15 mouse cellular contexts compared by ENCODE assay signal in the genomic region with DNA sequence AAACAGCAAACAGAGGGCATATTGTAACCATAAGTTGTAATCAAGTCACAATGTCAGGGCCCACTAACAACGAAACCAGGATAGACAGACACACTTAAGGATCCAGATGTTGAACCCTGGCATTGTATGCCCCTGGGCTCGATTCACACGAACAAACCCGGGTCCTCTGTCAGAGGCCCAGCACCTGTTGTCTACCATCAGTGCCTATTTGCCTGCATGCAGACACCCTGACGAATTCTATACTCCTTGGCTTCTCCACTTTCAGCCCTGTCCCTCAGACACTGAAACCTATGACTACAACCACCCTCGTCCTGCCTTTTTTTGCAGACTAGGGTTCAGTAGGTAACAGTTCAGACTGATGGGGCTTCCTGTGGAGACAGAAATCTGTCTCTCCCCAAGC.
DNase-seq lines count a peak whose midpoint lies in the region; ATAC-seq and TF ChIP-seq lines count a peak whose summit lies in the region.
"Had no signal": no experiment of that assay in that cellular context is flagged by ENCODE, and none has a peak within 500 bp of the region (broad histone marks: within the 10 kb centered on the region; RNA-seq: fewer than 3 reads in every experiment).

No protein-coding gene starts in this region.

- H3ac ChIP-seq in C2C12 (ENCODE audit: control insufficient read depth, insufficient read length, low read depth): no peak overlapping the region

- H3K4me1 ChIP-seq in heart, embryonic 10.5 days: peaks cover 20% of the 10 kb centered on the region
- H3K4me1 ChIP-seq in embryonic facial prominence, embryonic 14.5 days (ENCODE audit: control insufficient read depth, insufficient read depth, low read length): 0 out of 2 replicates have a peak, but pooled peaks cover 3% of the 10 kb centered on the region
- H3K4me1 ChIP-seq: hindbrain, embryonic 15.5 days; liver, embryonic 12.5 days; midbrain, embryonic 12.5 days had no signal

- no peaks in the 10 kb centered on the region for H3K9me3 ChIP-seq in heart, embryonic 10.5 days
- H3K9me3 ChIP-seq in embryonic facial prominence, embryonic 14.5 days (ENCODE audit: control insufficient read depth, low read length): no peaks in the 10 kb centered on the region
- H3K9me3 ChIP-seq: embryonic facial prominence, embryonic 13.5 days; hindbrain, embryonic 15.5 days; midbrain, embryonic 12.5 days had no signal

- ATAC-seq in embryonic facial prominence, embryonic 14.5 days (ENCODE audit: low read depth): peak; percentile 30; the same call in 1 of the 2 replicates
- ATAC-seq: liver, embryonic 12.5 days had no signal

- H3K79me2 ChIP-seq in C2C12 (ENCODE audit: control insufficient read depth, insufficient read depth): no peaks in the 10 kb centered on the region

- H3K4me3 ChIP-seq in heart, embryonic 10.5 days: no peak overlapping the region
- no peak overlapping the region for H3K4me3 ChIP-seq in C2C12 (ENCODE audit: insufficient read depth, poor library complexity, severe bottlenecking)
- no peak overlapping the region for H3K4me3 ChIP-seq in embryonic facial prominence, embryonic 14.5 days (ENCODE audit: low read depth, low read length)
- H3K4me3 ChIP-seq: embryonic facial prominence, embryonic 13.5 days; hindbrain, embryonic 15.5 days; liver, embryonic 12.5 days; midbrain, embryonic 12.5 days had no signal

- 0 out of 2 replicates have a peak overlapping the region, but pooled peaks have one; percentile 3 for H3K4me2 ChIP-seq in embryonic facial prominence, embryonic 14.5 days (ENCODE audit: low read depth, low read length)
- H3K4me2 ChIP-seq: embryonic facial prominence, embryonic 13.5 days; hindbrain, embryonic 15.5 days; liver, embryonic 12.5 days; midbrain, embryonic 12.5 days had no signal

- DNase-seq in heart, embryonic 10.5 days (ENCODE audit: low spot score): no peak
- DNase-seq in heart, adult 11 months: no peak
- peak; percentile 36 for DNase-seq in embryonic facial prominence, embryonic 14.5 days (ENCODE audit: low spot score)
- DNase-seq in mesoderm, embryonic 11.5 days (ENCODE audit: low read depth, low spot score): peak; percentile 28
- DNase-seq in right cerebral cortex, postnatal 25 days: no peak
- DNase-seq in lung, postnatal 14 days: no peak
- DNase-seq: adrenal gland, adult 8-10 months; cerebellum, adult 11-12 months had no signal

- 73% methylated on average over 6 of the region's 6 CpGs for WGBS in heart, embryonic 10.5 days
- WGBS in embryonic facial prominence, embryonic 14.5 days: 52% methylated on average over 6 of the region's 6 CpGs

- no peaks in the 10 kb centered on the region for H3K36me3 ChIP-seq in heart, embryonic 10.5 days
- no peaks in the 10 kb centered on the region for H3K36me3 ChIP-seq in C2C12 (ENCODE audit: control insufficient read depth, insufficient read depth)
- H3K36me3 ChIP-seq in embryonic facial prominence, embryonic 14.5 days (ENCODE audit: control insufficient read depth, insufficient read depth, low read length): no peaks in the 10 kb centered on the region
- H3K36me3 ChIP-seq: embryonic facial prominence, embryonic 13.5 days; hindbrain, embryonic 15.5 days; liver, embryonic 12.5 days; midbrain, embryonic 12.5 days had no signal

- H3K9ac ChIP-seq in embryonic facial prominence, embryonic 14.5 days (ENCODE audit: low read depth, low read length): no peak overlapping the region
- H3K9ac ChIP-seq: embryonic facial prominence, embryonic 13.5 days; hindbrain, embryonic 15.5 days; liver, embryonic 12.5 days; midbrain, embryonic 12.5 days had no signal

- 0 out of 2 replicates have a peak, but pooled peaks cover 8% of the 10 kb centered on the region for H3K27me3 ChIP-seq in heart, embryonic 10.5 days (ENCODE audit: insufficient read depth, poor library complexity, severe bottlenecking)
- H3K27me3 ChIP-seq in C2C12 (ENCODE audit: control insufficient read depth, insufficient read depth, insufficient read length): no peaks in the 10 kb centered on the region
- H3K27me3 ChIP-seq in embryonic facial prominence, embryonic 14.5 days (replicated peaks; ENCODE audit: control insufficient read depth, insufficient read depth, low read length): peaks cover 2% of the 10 kb centered on the region; the same call in 1 of the 2 replicates
- H3K27me3 ChIP-seq: liver, embryonic 12.5 days had no signal

- TF ChIP-seq CTCF in C2C12 (IDR thresholded peaks at IDR 0.05; ENCODE audit: control insufficient read depth, insufficient read depth, insufficient read length): no peak

- H3K27ac ChIP-seq in heart, embryonic 10.5 days: peak overlapping the region; percentile 53; the same call in 1 of the 2 replicates
- H3K27ac ChIP-seq in embryonic facial prominence, embryonic 14.5 days (replicated peaks; ENCODE audit: low read depth, low read length): no peak overlapping the region
- H3K27ac ChIP-seq: embryonic facial prominence, embryonic 13.5 days; hindbrain, embryonic 15.5 days; kidney, postnatal 0 days; liver, embryonic 12.5 days; macrophage; midbrain, embryonic 12.5 days had no signal

- H3K79me3 ChIP-seq in C2C12 (ENCODE audit: low read depth): no peaks in the 10 kb centered on the region

TF ChIP-seq in C2C12, 6 proteins besides CTCF, POLR2A, EP300 and RAD21:
- TF ChIP-seq MYOD1 (IDR thresholded peaks at IDR 0.05; ENCODE audit: control insufficient read depth, insufficient read length, low read depth): peak; percentile 45
- no peak for TF ChIP-seq CEBPB (IDR thresholded peaks at IDR 0.05; ENCODE audit: low read depth)

Comparison
In these comparisons a context has a peak if more than half of its experiments do, and no peak if none do; other contexts are left out.
1. DNase-seq: peak in embryonic facial prominence, embryonic 14.5 days (single experiment) and mesoderm, embryonic 11.5 days (single experiment); none in heart, embryonic 10.5 days (single experiment), heart, adult 11 months (single experiment), right cerebral cortex, postnatal 25 days (single experiment) and lung, postnatal 14 days (single experiment).